Mouse (Mus musculus) erythroid progenitor cell, adult 5-6 weeks (primary cell): ENCODE results near the gene Chmp2a. TPM values are rescaled to one million over a fixed set of nuclear protein-coding genes. Genes with fewer than 3 reads are reported as not detected.
"Not testable (repeated sequence)": the region's sequence is repeated elsewhere in the genome, so short reads cannot be mapped to it uniquely, and the experiment has no call there.

Experiments
- ATAC-seq: replicated peaks from 2 replicates; pipeline ENCODE4 v1.8.0; 2016; ENCODE audit warnings: moderate number of reproducible peaks, mild to moderate bottlenecking, moderate TSS enrichment, inconsistent platforms; ENCODE audit not compliant: poor library complexity, low FRiP score, severe bottlenecking
- total RNA-seq, 2 experiments: library from RNA; stranded (forward) in 1 of 2; stranded (reverse) in 1 of 2; fragments of 150-400 nt in 1 of 2; fragments of 186-747, 209-891 nt in 1 of 2; gene quantifications; 2 replicates each; pipeline versions ENCODE4 v1.2.3 to v1.2.4; 2015 to 2017; ENCODE audit warnings: low replicate concordance in 2 of 2

Chmp2a gene
- total RNA-seq (2015; ENCODE audit: low replicate concordance) (116 and 138 TPM in 2 replicates), total RNA-seq (2017; ENCODE audit: low replicate concordance) (125 and 153 TPM in 2 replicates)

DNA sequence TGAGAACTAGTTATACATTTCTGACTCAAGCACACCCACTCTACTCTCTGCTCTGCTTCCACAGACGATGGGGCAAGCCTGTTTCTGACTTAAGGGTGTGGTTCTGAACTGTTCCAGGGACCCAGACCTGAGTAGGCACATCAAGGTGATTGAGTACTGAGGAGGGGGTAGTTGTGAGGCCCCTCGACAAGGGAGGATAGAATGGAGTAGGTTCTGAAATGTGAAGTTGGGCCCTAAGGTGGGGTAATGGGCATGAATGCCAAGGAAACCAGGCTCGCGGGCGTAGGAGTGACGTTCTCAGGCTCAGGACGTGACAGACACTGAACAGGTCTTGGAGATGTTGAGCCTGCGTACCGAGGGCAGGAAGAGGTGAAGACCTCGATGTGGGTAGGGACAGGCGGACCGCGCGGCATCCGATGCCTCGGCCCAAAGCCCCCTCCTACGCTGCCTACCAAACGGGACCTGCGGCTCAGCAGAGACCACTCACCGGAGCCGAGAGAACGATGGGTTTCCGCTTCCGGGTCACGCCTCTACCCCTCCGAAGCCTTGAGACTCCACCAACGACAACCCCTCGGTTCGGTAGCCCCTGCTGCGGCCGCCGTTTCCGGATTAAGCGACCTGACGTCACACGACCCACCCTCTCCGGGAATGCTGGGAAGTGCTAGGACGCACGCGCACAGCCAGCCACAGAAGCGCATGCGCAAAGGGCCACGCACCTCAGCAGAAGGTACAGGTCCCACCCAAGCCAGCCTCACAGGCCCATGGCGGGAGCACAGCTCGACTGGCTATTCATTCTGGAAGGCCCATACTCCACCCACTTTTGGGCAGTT lies at the start of gene Chmp2a:
TSS of gene Chmp2a (minus strand) at position 660 of the 830 bp plus-strand sequence.
- ATAC-seq = peak; percentile 74

DNA sequence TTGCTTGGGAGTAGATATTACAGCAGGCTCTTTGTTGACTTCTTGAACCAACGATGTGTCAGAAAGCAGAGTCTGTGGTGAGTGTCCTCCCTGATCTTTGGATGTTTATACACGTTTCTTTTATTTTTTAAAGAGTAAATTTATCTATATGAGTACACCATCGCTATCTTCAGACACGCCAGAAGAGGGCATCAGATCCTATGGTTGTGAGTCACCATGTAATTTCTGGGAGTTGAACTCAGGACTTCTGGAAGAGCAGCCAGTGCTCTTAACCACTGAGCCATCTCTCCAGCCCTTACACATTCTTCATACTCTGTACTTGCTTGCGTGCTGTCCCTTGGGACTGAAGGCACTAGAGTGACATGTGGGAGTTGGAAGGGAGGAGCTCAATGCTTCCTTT lies 37.7 kb upstream of the Chmp2a start:
- no peak for ATAC-seq

DNA sequence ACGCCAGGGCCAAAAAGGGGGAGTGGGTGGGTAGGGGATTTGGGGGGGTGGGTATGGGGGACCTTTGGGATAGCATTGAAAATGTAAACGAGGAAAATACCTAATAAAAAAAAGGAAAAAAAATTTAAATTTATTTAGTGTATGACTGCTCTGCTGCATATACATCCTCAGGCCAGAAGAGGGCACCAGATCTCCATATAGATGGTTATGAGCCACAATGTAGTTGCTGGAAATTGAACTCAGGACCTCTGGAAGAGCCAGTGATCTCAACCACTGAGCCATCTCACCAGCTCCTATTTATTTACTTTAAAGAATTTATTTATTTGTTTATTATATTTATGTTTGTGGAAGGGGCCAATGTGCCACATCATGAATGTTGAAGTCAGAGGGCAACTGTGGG lies 28.8 kb upstream of the Chmp2a start:
- not testable (repeated sequence) for ATAC-seq

DNA sequence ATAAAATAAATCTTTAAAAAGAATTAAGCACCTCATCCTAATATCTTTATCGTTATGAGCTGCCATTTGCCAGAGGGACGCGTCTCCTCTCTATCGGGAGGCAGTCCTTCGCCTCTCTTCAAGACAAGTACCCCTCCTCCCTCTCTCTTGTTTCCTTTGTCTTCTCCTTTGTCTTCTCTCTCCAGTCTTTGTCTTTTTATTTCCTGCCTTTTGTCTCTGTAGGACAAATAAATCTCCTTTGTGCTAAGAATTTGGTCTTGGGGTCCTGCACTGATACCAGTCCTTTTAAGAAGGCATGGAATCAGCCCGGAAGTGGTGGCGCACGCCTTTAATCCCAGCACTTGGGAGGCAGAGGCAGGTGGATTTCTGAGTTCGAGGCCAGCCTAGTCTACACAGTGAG lies 24.9 kb upstream of the Chmp2a start:
- no peak for ATAC-seq

DNA sequence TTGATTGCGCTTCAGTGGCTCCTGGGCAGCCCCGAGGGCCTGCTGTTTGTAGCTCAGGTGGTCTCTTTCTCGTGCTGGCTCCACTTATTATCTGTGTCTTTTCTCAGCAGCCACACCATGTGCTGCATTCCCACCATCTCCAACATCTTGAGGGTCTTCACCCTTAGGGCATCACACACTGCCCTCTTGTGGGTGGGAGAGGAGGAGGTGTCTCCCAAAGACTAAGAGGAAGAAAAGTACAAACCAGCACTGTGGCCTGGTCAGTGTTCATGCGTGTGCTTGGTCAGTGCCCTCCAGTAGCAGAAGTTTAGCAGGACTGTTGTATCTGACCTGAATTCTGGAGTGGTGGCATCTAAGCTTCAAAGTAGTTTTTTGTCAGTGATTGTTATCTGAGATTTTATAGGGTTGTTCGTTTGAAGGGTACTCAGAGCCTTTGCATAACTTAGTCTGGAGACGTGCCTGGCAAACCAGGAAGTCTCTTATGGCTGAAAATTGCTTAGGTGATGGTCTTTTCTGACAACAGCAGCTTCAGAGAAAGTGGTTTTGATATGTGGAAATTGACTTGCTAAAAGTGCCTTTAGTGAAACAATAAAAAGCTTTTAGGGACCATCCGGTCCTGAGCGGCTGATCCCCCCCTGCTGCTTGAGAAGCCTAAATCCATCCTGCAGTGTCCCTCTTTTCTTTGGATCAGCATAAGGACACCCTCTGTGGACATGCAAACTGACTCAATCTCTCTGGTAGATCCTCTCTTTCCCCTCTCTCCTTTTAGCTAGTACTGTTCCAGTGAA lies 22.5 kb upstream of the Chmp2a start:
- ATAC-seq = no peak

DNA sequence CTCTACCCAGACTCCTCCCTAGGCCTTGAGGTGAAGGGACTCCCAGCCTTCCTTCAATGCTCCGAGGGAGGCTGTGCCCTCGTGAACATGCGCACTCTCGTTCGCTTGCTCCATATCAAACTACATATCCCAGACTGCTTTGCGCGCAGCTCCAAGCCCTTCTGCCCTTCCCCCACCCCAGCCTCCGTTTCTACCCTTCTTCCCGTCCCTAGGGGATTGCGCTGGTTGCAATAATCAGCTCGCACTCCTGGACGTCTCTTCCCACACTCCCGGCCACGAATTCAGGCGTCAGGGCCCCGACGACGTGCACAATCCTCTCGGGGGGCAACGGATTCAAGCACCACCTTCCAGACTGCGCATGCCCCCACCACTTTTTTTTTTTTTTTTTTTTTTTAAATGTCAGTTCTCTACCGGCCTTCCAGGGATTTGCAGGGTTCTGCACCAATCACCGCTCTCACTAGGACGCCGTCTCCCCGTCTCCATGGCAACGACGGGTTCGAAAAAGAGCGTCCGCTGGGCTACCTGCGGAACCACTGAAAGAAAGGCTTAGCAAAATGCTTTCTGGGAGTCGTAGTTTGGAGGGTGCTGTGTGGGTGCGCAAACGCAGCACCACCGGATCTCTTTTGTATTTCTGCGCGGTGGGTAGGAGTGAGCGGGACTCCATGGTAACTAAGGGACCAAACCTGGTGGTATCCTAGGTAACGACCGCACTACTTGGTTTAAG lies 19.8 kb upstream of the Chmp2a start, which contains the start of gene Mzf1:
TSS of gene Mzf1 (minus strand) at position 478 of the 724 bp plus-strand sequence.
- ATAC-seq = peak; percentile 94

DNA sequence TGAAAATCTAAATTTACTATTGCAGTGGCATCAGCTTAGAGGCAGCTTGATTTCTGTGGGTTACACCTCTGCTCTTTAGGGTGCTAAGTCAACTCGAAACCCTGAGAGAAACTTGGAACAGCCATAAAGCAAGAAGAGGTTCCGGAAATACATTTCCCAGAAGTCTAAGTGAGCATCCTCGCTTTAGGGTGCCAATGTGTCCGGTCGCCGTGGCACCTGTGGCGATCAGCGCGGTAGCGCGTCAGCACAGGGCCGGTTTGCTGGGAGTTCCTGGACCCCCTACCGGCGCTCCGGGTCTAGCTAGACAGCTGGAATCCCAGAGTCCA lies 19.3 kb upstream of the Chmp2a start:
- ATAC-seq = no peak

DNA sequence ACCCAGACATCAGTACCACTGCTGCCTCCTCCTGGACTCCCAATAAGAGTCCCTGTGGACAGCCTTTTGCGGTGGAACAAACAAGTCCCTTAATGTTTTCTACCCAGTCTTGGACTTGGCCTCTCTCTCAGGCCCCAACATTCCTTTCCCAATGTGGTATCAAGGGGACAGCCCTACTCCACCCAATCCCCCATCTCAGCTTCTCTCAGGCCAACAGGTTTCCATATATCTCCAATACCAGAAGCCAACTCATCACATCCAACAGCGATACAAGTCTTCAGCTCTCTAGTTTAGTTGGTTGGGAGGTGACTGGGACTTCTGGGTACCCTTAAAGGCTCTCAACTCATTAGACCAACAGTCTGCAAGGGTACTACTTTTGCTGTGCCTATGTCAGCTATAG lies 18.9 kb upstream of the Chmp2a start:
- no peak for ATAC-seq

DNA sequence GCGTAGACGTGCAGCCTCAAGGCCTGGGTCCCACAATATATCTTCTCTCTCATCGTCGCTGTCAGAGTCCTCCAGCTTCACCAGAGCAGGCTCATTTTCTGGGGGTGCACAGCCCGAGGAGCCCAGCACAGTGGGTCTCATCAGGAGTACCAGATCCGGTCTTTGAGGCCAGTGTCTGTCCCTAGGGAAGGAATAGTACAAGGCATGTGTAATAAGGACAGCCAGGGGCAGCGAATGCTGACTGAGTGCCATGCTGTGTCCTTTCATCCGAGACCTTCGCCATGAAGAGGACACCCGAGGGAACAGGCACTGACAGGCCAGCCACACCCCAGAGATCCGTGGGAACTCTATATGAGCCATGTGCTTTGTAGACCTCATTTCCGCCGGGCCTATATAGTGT lies 18.4 kb upstream of the Chmp2a start:
- ATAC-seq = no peak

DNA sequence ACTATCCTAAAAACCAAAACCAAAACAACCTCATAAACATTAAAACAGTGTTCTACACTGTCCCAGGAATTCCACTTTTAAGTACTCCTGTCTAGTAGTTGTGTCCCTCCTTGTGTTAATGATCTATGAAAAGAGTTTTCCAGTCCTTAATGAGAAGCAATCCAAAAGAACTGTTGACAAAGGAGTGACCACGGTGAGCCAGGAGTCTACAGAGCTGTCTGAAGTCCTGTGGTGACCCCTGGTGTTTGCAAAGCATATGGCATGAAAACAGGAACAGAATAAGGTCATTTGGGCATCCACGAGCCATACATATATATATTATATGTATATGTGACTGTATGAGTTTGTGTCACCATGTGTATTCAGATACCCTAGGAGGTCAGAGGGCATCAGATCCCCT lies 11.5 kb upstream of the Chmp2a start:
- ATAC-seq = peak; percentile 74

DNA sequence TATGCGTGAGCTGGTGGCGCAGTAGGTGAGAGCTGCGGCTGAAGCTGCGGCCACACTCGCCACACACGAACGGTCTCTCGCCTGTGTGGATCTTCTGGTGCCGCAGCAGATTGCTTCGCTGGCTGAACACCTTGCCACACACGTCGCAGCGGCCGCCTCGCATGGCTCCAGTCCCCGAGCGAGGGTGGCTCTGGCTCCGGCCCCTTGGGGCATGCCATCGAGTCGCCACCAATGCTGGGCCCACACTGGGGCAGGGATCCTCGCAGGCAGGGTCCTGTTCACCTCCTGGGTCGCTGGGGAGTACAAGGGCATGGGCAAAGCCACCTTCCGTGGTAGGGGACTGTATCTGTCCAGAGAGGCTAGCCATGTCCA lies 9.6 kb upstream of the Chmp2a start:
- ATAC-seq = no peak

DNA sequence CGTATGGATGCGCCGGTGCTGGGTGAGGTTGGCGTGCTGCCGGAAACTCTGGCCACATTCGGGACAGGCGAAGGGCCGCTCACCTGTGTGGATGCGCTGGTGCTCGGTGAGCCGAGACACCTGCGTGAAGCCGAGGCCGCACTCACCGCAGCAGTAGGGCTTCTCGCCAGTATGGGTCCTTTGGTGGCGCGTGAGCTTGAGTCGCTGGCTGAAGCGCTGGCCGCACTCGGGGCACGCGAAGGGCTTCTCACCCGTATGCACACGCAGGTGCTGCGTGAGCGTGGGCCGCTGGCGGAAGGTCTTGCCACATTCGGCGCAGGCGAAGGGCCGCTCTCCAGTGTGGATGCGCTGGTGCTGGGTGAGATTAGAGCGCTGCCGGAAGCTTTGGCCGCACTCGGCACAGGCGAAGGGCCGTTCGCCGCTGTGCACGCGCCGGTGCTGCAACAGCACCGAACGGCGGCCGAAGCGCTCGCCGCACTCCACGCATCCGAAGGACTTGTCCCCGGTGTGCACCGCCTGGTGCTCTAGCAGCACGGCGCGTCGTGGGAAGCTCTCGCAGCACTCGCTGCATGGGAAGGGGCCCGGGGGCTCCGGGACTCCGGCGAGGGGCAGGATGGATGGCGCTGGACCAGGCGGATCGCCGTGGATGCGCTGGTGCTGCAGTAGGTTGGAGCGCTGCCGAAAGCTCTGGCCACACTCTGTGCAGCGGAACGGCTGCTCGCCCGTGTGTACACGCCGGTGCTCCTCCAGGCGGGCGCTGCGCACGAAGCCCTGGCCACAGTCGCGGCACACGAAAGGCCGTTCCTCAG lies 9.0 kb upstream of the Chmp2a start:
- ATAC-seq = no peak

DNA sequence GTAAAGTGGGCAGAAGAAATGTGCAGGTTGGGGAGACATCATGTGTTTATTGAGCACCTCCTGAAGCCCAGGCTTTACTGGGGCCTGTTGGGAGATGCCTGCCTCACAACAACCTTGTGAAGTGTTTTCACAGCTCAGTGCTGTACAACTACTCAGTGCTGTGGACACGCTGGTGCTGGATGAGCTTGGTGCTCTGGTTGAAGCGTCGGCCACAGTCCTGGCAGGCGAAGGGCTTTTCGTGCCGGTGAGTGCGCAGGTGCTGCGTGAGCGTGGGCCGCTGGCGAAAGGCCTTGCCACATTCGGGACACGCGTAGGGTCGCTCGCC lies 8.5 kb upstream of the Chmp2a start:
- ATAC-seq = no peak

DNA sequence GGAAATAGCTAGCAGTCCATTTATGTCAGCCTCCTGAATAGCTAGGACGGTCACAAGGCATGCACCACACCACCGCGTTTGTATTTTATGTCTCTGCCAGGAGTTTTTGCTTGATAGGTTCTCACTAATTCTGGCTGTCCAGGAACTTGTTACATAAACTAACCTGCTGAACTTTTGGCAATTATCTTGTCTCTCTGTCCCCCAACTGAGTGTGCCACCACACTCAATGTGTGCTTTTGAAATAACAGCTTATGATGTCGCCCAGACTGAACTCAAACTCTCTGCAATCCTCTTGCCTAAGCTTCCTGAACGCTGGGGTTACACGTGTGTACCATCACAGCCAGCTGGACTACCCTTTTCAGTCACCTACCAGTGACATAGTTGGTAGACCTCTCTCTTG lies 7.9 kb upstream of the Chmp2a start:
- ATAC-seq = no peak

DNA sequence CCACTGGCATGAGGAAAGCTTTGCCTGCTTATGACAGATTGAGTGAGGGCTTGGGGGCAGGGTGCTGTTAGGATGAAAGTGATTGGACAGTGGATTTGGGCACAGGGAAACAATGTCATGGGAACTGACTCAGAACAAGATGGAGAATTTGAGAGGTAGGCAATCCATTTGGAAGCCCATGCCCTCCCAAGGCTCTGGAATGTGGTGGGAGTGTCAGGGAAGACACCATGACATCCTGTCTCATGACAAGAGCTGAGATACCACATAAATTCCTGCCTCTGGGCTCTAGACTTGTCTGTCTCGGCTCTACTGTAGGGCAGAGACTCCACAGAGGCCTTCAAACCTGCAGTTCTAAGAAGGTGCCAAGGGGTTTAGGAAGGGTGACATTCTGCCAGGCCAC lies 6.6 kb upstream of the Chmp2a start:
- no peak for ATAC-seq

DNA sequence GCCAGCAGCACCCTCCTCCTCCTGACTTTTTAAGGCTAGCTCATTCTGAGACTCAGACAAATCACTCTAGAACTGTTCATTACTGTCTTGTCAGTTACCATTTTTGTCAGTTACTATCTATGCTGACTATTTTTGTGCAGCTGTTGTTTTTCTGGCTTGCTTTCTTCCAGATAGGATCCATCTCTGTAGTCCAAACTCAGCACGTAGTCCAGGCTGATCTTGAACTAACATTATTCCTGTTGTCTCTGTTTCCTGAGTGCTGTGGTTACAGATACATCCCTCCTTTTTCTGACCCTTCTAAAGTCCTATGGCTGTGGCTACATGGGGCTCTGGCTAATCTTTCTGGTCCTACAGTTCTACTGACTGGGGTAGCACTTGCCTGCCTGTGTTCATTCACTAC lies 4.6 kb upstream of the Chmp2a start:
- ATAC-seq = no peak

DNA sequence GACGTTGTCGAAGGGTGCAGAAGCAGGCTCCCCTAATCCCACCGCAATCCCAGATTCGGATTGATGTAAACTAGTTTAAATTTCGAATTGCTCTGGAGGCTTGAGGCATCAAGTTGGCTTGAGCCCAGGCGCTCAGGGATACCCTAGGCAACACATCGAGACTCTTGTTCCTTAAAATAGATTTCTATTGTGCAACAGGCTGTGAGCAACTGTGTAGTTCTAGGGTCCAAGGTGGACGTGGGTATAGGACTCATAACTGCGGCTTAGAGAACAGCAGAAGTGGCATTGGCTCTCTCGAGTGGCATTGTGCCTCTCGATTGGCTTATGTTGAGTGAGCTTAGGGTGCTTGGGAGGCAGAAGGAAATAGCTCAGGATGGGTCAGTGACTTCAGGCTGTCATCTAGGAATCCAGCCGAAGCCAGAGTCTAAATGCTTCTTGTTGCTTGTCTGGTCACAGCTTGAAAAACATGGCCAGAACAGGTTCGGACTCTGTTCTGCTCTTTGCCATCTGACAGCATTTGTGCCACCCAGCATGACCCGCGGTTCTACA lies 4.1 kb upstream of the Chmp2a start:
- ATAC-seq = no peak

DNA sequence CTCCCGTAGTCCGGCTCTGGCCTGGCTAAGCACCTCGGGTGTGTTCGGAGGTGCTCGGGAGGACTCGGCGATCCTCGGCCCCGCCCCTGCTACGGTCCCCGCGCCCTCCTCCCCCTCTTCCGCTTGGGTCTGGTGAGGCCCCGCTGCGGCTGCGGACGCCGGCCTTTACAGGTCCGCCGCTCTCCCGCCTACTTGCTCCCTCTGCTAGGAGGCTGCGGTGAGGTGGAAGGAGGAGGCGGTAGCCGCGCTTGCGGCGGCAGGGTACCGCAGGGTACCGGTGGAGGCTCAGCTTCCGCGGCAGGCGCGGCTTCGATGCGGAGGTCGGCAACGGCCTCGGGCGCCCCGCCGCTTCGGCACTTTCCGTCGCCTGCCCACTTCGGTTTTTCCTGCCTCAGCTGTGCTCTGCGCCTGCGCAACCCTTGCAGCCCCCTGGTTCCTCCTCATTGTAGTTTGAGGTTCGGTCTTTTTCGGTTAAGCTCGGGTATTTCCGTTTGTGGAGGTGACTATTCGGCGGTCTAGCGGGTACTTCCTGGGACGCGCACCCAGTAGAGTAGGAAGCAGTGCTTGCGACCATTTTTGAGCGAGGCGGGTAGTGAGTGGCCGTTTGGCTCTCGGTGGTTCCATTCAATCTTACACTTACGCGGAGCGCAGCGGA lies 3.4 kb upstream of the Chmp2a start, which contains the start of gene Ube2m:
TSS of gene Ube2m (minus strand) at position 375 of the 655 bp plus-strand sequence.
- ATAC-seq = peak; percentile 79

DNA sequence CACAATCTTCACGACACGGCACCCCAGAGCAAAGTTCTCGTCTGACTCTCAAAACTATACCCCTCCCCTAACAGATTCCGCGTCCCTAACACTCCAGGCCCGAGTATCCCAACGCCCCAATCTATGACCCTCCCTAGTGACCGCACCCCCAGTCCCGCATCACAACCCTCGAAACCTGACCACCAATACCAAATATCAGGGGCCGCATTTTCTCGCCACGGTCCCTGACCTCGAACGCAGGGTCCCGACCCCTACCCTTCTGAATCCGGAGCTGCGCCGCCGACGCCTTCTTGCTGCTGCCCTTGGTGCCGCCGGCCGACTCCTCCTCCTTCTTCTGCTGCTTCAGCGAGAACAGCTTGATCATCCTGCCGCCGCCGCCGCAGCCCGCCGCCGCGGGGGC lies 2.8 kb upstream of the Chmp2a start:
- peak; percentile 31 for ATAC-seq
